Mouse (Mus musculus): ENCODE measurements at regions not wholly inside any gene's neighbourhood (a gene's known extent, or its start where the extent isn't known, plus 50 kb on each side); places are given as distances from the start of the nearest gene placed in this dataset.

GRCm38 (mm10) chr17:45966736-45967135 is 65.4 kb downstream of the Vegfa start:
- DNase-seq, result no peak

GRCm38 (mm10) chr17:45964031-45964430 is 68.1 kb downstream of the Vegfa start:
- no peak for DNase-seq

- no peak for DNase-seq
Observed at GRCm38 (mm10) chr17:45963332-45963731, 68.8 kb downstream of the Vegfa start.

- DNase-seq, result no peak
Observed at GRCm38 (mm10) chr17:45961626-45962319, 70.4 kb downstream of the Vegfa start.

GRCm38 (mm10) chr17:45958094-45958881 is 73.9 kb downstream of the Vegfa start:
- no peak for DNase-seq

- DNase-seq, result no peak
Observed at GRCm38 (mm10) chr17:45955481-45955880, 76.7 kb downstream of the Vegfa start.

GRCm38 (mm10) chr17:45954824-45955223 is 77.3 kb downstream of the Vegfa start:
- DNase-seq, result no peak

GRCm38 (mm10) chr17:45953523-45953922 is 78.6 kb downstream of the Vegfa start:
- no peak for DNase-seq

GRCm38 (mm10) chr17:45950533-45951164 is 81.5 kb downstream of the Vegfa start:
- DNase-seq, result no peak

- DNase-seq, result no peak
Observed at GRCm38 (mm10) chr17:45949141-45949540, 83.0 kb downstream of the Vegfa start.

GRCm38 (mm10) chr17:45948314-45948935 is 83.7 kb downstream of the Vegfa start:
- DNase-seq, result no peak

- no peak for DNase-seq
Observed at GRCm38 (mm10) chr17:45945005-45945404, 87.2 kb downstream of the Vegfa start.

GRCm38 (mm10) chr17:45943244-45943643 is 88.9 kb downstream of the Vegfa start:
- DNase-seq, result no peak

GRCm38 (mm10) chr17:45941890-45942375 is 90.2 kb downstream of the Vegfa start:
- no peak for DNase-seq

GRCm38 (mm10) chr17:45940121-45940813 is 91.9 kb downstream of the Vegfa start:
- DNase-seq, result no peak

- DNase-seq, result no peak
Observed at GRCm38 (mm10) chr17:45938284-45938683, 93.9 kb downstream of the Vegfa start.

GRCm38 (mm10) chr17:45936577-45936976 is 95.6 kb downstream of the Vegfa start:
- DNase-seq, result no peak

- DNase-seq, result no peak
Observed at GRCm38 (mm10) chr17:45935291-45935690, 96.9 kb downstream of the Vegfa start.

- DNase-seq, result no peak
Observed at GRCm38 (mm10) chr17:45934002-45934401, 98.2 kb downstream of the Vegfa start.

- DNase-seq, result no peak
Observed at GRCm38 (mm10) chr17:45933034-45933433, 99.1 kb downstream of the Vegfa start.

- DNase-seq, result no peak
Observed at GRCm38 (mm10) chr17:45932611-45933010, 99.6 kb downstream of the Vegfa start.

- DNase-seq, result no peak
Observed at GRCm38 (mm10) chr17:45929591-45929990, 102.6 kb downstream of the Vegfa start.
